Mouse (Mus musculus) ovary, postnatal 36 days (tissue): ENCODE results near the gene Nosip.
A peak's percentile ranks its signal among the peaks of the same experiment; 100 is the strongest.

Experiments used
- DNase-seq: peaks from one replicate; pipeline ENCODE4 v3.0.0; 2022; ENCODE audit warnings: low spot score, mixed read lengths

Gene Nosip

GRCm38 (mm10) chr7:45035631-45036030 lies 26.6 kb upstream of the Nosip start:
- no peak for DNase-seq

- DNase-seq, result no peak
Observed at GRCm38 (mm10) chr7:45036702-45037101, 25.5 kb upstream of the Nosip start.

- DNase-seq, result no peak
Observed at GRCm38 (mm10) chr7:45037720-45038361, 24.4 kb upstream of the Nosip start.

- DNase-seq, result no peak
Observed at GRCm38 (mm10) chr7:45038411-45038810, 23.8 kb upstream of the Nosip start.

- no peak for DNase-seq
Observed at GRCm38 (mm10) chr7:45040851-45041250, 21.4 kb upstream of the Nosip start.

- no peak for DNase-seq
Observed at GRCm38 (mm10) chr7:45043307-45043706, 18.9 kb upstream of the Nosip start.

- DNase-seq, result no peak
Observed at GRCm38 (mm10) chr7:45045741-45046140, 16.5 kb upstream of the Nosip start.

GRCm38 (mm10) chr7:45046853-45047350 lies 15.3 kb upstream of the Nosip start:
- no peak for DNase-seq

GRCm38 (mm10) chr7:45047491-45047890 lies 14.7 kb upstream of the Nosip start:
- no peak for DNase-seq

- no peak for DNase-seq
Observed at GRCm38 (mm10) chr7:45048001-45048890, 14.0 kb upstream of the Nosip start.

- no peak for DNase-seq
Observed at GRCm38 (mm10) chr7:45048923-45049657, 13.1 kb upstream of the Nosip start.

GRCm38 (mm10) chr7:45050945-45051600 lies 11.2 kb upstream of the Nosip start:
- peak; percentile 60 for DNase-seq

- DNase-seq, result no peak
Observed at GRCm38 (mm10) chr7:45051601-45051974, 10.6 kb upstream of the Nosip start.

- peak; percentile 55 for DNase-seq
Observed at GRCm38 (mm10) chr7:45052181-45052861, 9.9 kb upstream of the Nosip start.

GRCm38 (mm10) chr7:45052862-45053116 lies 9.4 kb upstream of the Nosip start, which contains the start of gene Prr12:
Gene Prr12 (minus strand): TSS chr7:45052881.
- DNase-seq, result no peak

- peak; percentile 83 for DNase-seq
Observed at GRCm38 (mm10) chr7:45053117-45053930, 8.9 kb upstream of the Nosip start.

GRCm38 (mm10) chr7:45053931-45054510 lies 8.2 kb upstream of the Nosip start:
- DNase-seq, result peak; percentile 91

- no peak for DNase-seq
Observed at GRCm38 (mm10) chr7:45056329-45056971, 5.8 kb upstream of the Nosip start.

GRCm38 (mm10) chr7:45056972-45057348 lies 5.3 kb upstream of the Nosip start:
- DNase-seq, result no peak
